Mouse (Mus musculus) Patski (cell line): Measurements from ENCODE around the gene Syt7. TPM values are rescaled to one million over a fixed set of nuclear protein-coding genes. Genes with fewer than 3 reads are reported as not detected.
A peak's percentile ranks its signal among the peaks of the same experiment; 100 is the strongest.

Source experiments
- ATAC-seq: fragments of 100-300 bp; one replicate; pipeline ENCODE4 v1.8.0; 2021
- CTCF ChIA-PET: fragments of 350-600 bp; sonication (Branson Sonifier 250); formaldehyde crosslinking; loops from one replicate; lab custom pipeline; 2022; ENCODE audit warnings: inconsistent platforms; lab: Charles Lee
- POLR2A ChIA-PET: fragments of 350-600 bp; sonication (Branson Sonifier 250); formaldehyde crosslinking; loops from one replicate; lab custom pipeline; 2022; ENCODE audit warnings: antibody characterized with exemption, inconsistent platforms; lab: Charles Lee
- DNase-seq: peaks from one replicate; pipeline ENCODE4 v3.0.0-alpha.2; 2011; ENCODE audit warnings: low read depth, low spot score
- H3K27me3 ChIP-seq: fragments of 371-371 bp; one replicate; pipeline ENCODE4 v1.5.1; 2021
- CTCF ChIP-seq: fragments of 100-300 bp; IDR thresholded peaks from one replicate; pipeline ENCODE4 v1.5.1; 2021
- in situ Hi-C: fragments of 300-500 bp; cut with MboI; formaldehyde crosslinking; loops from 3 replicates; pipeline ENCODE4 v1.11.1; 2018; ENCODE audit warnings: low pct_unique_long_range_greater_than_20kb, mixed read lengths
- polyA plus RNA-seq: library from polyadenylated mRNA; unstranded; gene quantifications from one replicate; pipeline ENCODE4 v1.2.3, GENCODE M21; 2021

The Syt7 gene
- 4.1 TPM for polyA plus RNA-seq

DNA sequence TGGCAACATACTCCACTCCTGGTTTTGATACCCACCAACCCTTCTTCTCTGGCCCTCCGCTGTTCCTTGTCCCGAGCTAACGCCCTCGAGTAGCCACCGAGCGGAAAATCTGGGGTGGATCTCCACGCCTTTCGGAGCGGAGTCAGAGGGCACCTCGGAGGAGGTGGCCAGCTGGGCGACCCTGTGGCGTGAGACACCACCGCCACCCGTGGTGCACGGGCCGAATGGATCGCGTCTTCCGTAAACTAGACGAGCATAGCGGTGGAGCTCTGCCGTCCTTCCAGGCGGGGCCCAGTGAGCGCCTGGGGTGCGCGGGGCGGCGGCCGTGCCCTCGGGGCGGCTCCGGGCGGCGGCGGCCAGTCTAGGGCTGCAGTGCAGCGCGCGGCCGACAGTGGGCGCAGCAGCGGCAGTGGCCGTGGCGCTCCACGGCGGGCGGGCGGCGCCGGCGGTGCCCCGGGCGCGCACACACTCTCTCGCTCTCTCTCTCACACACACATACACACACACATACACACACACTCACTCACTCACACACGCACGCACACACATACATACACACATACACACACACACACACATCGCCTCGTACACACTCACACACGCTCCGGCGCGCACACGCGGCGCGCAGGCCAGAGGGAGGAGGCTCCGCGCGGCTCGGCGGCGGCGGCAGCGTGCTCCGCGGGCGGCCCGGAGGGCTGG, at the start of gene Syt7:
Syt7 (plus strand) TSS at position 476 of the 699 bp plus-strand sequence.
- CTCF ChIA-PET, result interaction anchor here (0.9 to 1.2 kb wide), 2 partner anchors 8 to 47 kb away, joined by 3 to 5 read pairs; no protein-coding TSS in a partner anchor
- in situ Hi-C loops, result no loop called here
- peaks cover 66% of the 10 kb centered on the region for H3K27me3 ChIP-seq
- POLR2A ChIA-PET, result no interaction called here
- DNase-seq (peak; percentile 51), ATAC-seq (peak; percentile 83)
- TF ChIP-seq CTCF, result peak; percentile 73

DNA sequence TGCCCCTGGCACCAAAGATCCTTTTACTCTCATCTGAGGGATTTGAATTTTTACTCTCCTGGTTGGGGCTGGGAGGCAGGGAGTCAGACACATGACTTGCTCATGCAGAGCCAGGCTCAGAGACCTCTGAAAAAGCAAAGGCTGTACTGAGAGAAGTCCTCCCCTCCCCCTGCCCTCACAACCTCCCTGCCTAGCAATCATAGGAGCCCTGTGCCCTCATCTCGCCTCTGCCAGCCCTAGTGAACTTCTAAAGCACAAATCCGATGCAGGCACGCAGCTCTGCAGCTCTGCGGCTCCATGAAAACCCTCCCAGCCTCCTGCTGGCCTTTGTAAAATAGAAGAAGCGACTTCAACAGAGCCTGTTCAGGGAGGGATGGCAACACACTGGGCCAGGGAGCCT, 49.6 kb upstream of the Syt7 start:
- CTCF ChIA-PET, result interaction anchor here (0.8 to 2.2 kb wide), 4 partner anchors 7 to 96 kb away, joined by 3 to 5 read pairs (median 4); no protein-coding TSS in a partner anchor
- in situ Hi-C loops, result no loop called here
- TF ChIP-seq CTCF, result no peak
- peaks cover 90% of the 10 kb centered on the region for H3K27me3 ChIP-seq
- ATAC-seq (no peak), DNase-seq (no peak)
- POLR2A ChIA-PET, result no interaction called here

DNA sequence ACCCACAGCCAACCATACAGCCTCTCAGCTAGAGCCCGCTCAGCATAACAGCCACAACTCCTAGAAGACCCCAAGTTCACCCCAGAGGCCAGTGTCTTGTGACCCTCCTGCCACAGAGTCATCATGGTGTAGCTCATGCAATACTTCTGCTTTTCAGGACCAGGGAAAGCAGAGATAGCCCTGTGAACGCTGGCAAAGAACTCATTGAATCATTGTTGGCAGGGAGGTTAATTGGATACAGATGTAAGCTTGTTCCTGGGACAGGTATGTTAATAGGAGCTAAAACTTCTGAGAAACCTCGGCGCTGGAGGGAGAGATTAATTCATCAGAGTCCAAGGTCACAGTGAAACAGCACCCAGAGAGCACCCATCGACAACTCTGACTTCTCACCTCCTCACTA, 48.2 kb upstream of the Syt7 start:
- ChIA-PET CTCF (interaction anchor here (0.9 to 2.3 kb wide), 15 partner anchors 8 to 160 kb away, joined by 3 to 8 read pairs (median 4); no protein-coding TSS in a partner anchor), POLR2A (no interaction called here)
- no peak for ATAC-seq
- DNase-seq, result no peak
- TF ChIP-seq CTCF, result no peak
- in situ Hi-C loops, result loop anchor here (5.0 to 10.0 kb wide), 2 partner anchors 54 to 102 kb away; no protein-coding TSS in a partner anchor
- H3K27me3 ChIP-seq, result peaks cover 89% of the 10 kb centered on the region

DNA sequence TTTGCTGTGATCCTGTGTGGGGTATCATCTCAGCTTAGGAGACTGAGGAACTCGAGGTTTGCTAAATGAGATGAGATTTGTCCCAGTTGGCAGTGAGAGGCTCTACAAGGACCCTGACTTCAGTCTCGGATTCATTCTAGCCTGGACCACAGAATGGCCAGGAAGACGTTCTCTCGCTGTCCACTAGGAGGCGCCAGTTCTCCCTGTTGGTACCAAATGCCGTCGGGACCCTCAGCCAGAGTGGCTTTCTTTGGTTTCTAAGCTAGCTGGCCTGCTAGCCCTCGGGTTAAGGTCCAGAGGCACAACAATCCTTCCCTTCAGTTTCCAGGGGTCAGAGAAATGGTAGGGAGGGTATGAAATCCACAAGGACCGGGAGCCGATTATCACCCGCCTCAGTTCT, 47.7 kb upstream of the Syt7 start:
- in situ Hi-C loops, result loop anchor here (5.0 to 10.0 kb wide), 2 partner anchors 54 to 101 kb away; no protein-coding TSS in a partner anchor
- POLR2A ChIA-PET, result no interaction called here
- TF ChIP-seq CTCF, result peak; percentile 94
- CTCF ChIA-PET, result interaction anchor here (0.6 to 2.3 kb wide), 16 partner anchors 9 to 160 kb away, joined by 3 to 8 read pairs (median 4); no protein-coding TSS in a partner anchor
- ATAC-seq (no peak), DNase-seq (no peak)
- H3K27me3 ChIP-seq, result peaks cover 88% of the 10 kb centered on the region

DNA sequence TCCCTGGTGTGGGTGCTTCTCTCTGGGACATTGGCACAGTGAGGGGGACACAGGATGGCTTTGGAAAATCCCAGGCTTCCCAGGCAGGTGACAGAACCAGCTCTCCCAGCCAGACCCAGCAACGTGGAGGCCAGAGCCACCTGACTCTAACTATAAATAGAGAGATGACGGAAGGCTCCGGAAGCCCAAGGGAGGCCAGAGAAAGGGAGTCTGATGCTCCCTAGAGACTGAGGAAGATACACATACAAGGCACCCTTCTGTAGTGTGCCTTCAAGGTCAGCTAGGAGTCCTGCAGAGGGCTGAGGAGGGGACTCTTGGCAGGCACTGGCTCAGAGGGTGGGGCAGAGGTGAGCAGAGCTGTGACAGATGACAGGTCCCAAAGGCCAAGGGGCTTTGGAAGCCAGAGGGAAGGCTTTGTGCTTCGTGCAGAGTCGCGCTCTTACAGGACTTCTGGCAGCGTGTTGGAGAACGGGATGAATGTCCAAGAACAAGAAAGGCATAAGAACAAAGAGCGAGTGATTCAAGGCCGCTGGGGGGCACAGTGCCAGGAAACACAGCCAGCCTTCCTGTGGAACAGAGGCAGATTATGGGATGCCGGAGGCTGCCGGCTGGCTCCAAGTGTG, 47.0 kb upstream of the Syt7 start:
- in situ Hi-C loops, result loop anchor here (5.0 to 10.0 kb wide), 2 partner anchors 53 to 100 kb away; no protein-coding TSS in a partner anchor
- no peak for TF ChIP-seq CTCF
- POLR2A ChIA-PET, result no interaction called here
- no peak for ATAC-seq
- CTCF ChIA-PET, result interaction anchor here (0.6 to 2.3 kb wide), 13 partner anchors 14 to 159 kb away, joined by 3 to 8 read pairs (median 4); no protein-coding TSS in a partner anchor
- peaks cover 88% of the 10 kb centered on the region for H3K27me3 ChIP-seq
- no peak for DNase-seq

DNA sequence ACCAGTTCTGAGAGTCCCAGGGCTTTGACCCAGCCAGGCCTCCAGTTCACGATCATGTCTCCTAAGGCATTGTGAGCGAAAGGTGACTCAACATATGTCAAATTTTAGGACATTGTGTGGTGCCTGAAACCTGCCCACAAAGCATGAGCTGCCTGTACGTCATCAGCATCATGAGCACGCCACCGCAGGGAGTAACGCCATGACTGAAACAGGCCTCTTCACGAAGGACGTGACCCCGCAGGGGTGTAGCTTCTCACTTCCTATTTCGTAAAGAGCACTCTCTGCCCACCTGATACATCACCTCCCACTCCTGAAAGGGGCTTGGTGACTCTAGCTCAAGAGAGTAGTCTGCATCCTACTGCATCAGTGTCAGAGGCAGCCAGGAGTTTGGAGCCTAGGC, 45.0 kb upstream of the Syt7 start:
- POLR2A ChIA-PET, result no interaction called here
- TF ChIP-seq CTCF, result no peak
- in situ Hi-C loops, result loop anchor here (5.0 to 10.0 kb wide), 2 partner anchors 51 to 98 kb away; no protein-coding TSS in a partner anchor
- CTCF ChIA-PET, result interaction anchor here (1.0 kb wide), 1 partner anchor 10 kb away, joined by 4 read pairs; no protein-coding TSS in a partner anchor
- peaks cover 81% of the 10 kb centered on the region for H3K27me3 ChIP-seq
- ATAC-seq, result no peak
- DNase-seq, result no peak

DNA sequence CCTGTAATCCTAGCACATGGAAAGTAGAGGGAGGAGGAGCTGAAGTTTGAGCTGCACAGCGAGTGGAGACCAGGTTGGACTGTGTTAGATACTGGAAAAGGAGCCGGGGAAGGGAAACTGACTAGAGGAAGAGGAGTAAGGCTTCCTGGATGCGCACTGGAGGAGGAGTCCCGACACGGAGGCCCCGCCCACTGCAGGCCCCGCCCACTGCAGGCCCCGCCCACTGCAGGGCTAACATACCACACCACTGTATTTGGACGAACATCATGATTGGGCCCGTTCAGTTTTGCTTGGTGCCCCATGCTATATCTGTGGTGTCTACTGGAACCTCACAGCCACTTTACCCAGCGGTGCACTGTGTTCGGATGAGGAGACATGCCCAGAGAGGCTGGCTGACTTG, 43.2 kb upstream of the Syt7 start:
- ChIA-PET CTCF (interaction anchor here (1.5 kb wide), 1 partner anchor 10 kb away, joined by 3 read pairs; no protein-coding TSS in a partner anchor), POLR2A (interaction anchor here (0.6 kb wide), 1 partner anchor 144 kb away, joined by 4 read pairs; no protein-coding TSS in a partner anchor)
- no peak for DNase-seq
- in situ Hi-C loops, result loop anchor here (10.0 kb wide), 1 partner anchor 49 kb away; no protein-coding TSS in a partner anchor
- H3K27me3 ChIP-seq, result peaks cover 78% of the 10 kb centered on the region
- TF ChIP-seq CTCF, result no peak
- no peak for ATAC-seq

DNA sequence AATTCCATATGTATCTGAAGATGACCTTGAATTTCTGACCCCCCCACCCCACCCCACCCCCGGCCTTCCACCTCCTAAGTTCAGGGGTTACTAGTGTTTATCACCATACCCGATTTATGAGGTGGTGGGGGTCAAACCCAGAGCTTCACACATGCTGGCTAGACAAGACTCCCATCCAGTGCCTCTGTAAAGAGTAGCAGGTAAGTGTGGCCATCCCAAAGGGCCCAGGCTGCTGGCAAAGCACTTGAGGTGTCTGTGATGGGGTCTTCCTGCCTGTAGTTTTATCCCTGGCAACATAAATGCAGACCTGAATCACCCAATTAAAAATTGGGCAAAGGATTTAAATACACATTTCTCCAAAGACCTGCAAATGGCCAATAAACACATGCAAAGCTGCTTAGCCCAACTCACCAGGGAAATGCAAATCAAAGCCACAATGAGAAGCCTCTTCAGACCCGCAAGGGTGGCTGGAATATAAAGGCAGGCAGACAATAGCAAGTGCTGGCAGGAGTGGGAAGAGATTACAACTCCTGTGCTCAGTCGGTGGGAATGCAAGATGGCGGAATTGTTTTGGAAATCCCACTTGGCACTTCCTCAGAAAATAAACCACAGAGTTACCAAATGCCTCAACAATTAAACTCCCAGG, 41.1 kb upstream of the Syt7 start:
- ChIA-PET CTCF (no interaction called here), POLR2A (no interaction called here)
- H3K27me3 ChIP-seq, result peaks cover 77% of the 10 kb centered on the region
- no peak for DNase-seq
- in situ Hi-C loops, result loop anchor here (10.0 kb wide), 1 partner anchor 47 kb away; no protein-coding TSS in a partner anchor
- ATAC-seq, result no peak
- TF ChIP-seq CTCF, result no peak

DNA sequence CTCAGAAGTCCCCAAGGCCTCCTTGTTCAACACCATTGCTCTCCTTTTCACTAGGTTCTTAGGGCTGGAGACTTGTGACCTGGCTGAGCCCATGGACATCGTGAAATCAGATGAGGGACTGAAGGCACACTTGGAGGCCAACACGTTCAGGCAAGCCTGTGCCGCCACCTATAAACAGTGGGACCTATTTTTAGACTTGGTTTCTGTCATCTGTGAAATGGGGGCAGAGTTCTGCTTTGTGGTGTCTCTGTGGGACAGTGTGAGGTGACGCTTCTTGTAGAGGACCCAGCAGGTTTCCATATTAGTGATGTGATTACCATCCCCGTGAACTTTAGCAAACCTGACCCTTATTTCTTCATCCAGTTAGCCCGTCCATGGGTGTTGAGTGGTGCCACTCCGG, 36.7 kb upstream of the Syt7 start:
- POLR2A ChIA-PET, result no interaction called here
- peaks cover 48% of the 10 kb centered on the region for H3K27me3 ChIP-seq
- in situ Hi-C loops, result no loop called here
- DNase-seq (no peak), ATAC-seq (no peak)
- no peak for TF ChIP-seq CTCF
- CTCF ChIA-PET, result no interaction called here

DNA sequence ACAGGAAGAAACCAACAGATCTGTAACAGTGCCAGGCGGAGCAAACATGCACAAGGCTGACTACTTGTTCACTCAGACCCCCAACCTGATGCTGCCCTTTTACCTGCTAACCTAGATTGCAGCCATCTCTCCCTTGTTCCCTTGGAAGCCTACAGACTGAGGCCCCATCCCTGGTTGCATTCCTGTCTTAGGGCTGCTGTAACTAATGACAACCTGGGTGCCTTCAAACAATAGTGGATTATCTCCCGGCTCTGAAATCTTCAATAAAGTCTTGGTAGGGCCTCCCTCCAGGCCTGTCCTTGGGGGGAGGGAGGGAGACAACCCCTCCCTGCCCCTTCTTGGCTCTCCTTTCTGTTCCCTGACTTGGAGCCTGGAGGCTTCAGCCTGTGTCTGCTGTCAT, 34.1 kb upstream of the Syt7 start:
- in situ Hi-C loops, result no loop called here
- CTCF ChIA-PET, result no interaction called here

More for the DNA sequence above, 34.1 kb upstream of the Syt7 start:
- TF ChIP-seq CTCF, result no peak
- POLR2A ChIA-PET, result no interaction called here
- ATAC-seq, result no peak
- DNase-seq, result no peak
- H3K27me3 ChIP-seq, result peaks cover 30% of the 10 kb centered on the region
